ENCODE assay signal across 19 mouse cellular contexts in the genomic region with DNA sequence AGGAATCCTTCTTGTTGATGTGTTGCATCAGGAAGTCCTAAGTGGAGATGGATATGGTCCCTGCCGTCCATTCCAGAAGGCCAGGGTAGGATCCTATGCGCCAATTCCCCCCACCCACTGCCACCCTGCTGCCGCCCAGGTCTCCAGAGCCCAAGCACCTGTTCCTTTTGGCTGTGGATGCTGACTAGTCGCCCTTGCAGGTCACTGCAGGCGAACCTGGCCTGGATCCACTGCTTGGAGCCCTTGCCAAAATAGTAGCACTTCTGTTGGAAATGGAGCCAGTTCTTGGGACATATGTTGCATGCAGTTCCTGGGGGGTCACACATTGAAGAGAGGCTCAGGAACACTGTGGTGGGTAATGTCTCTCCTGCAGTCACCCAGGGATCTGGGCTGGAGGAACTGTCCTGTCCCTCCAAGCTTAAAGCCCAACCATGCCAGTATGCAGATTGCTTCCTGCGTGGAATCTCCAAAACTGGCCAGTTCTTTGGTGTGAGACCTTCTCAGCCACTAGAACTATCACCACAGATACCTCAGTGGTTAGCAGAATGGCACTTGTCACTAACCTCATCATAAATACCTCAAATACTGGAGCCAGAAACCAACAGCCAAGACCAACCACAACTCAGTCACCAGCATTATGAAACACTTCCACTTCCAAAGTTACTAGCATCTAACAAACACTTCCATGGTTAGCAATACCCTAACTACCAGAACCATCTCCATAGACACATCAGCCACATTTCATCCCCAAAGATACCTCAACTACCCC. TPM values are rescaled to one million over a fixed set of nuclear protein-coding genes. Genes with fewer than 3 reads are reported as not detected.
DNase-seq lines count a peak whose midpoint lies in the region; ATAC-seq and TF ChIP-seq lines count a peak whose summit lies in the region.
"Had no signal": no experiment of that assay in that cellular context is flagged by ENCODE, and none has a peak within 500 bp of the region (broad histone marks: within the 10 kb centered on the region; RNA-seq: fewer than 3 reads in every experiment).

No protein-coding gene starts in this region.

- no peaks in the 10 kb centered on the region for H3K27me3 ChIP-seq in kidney, adult 2 months (replicated peaks; ENCODE audit: control insufficient read depth, insufficient read depth, low read length)
- H3K27me3 ChIP-seq: forebrain, embryonic 13.5 days; heart, embryonic 15.5 days; hindbrain, embryonic 13.5 days; limb, embryonic 15.5 days; midbrain, embryonic 13.5 days had no signal

- DNase-seq in adrenal gland, postnatal 10 days = peak; percentile 57
- DNase-seq in adrenal gland, adult 2 months = no peak
- peak; percentile 17 for DNase-seq in kidney, adult 2 months
- no peak for DNase-seq in kidney, adult 18-20 months
- peak; percentile 90 for DNase-seq in cerebellum, adult 9-11 months
- no peak for DNase-seq in right cerebral cortex, adult 2 months (ENCODE audit: low spot score in 2 of 2)
- no peak for DNase-seq in frontal cortex, postnatal 36 days (ENCODE audit: low spot score in 2 of 2)
- DNase-seq: kidney, postnatal 10 days; liver, postnatal 0 days had no signal

- H3K36me3 ChIP-seq in kidney, adult 2 months (ENCODE audit: control insufficient read depth, insufficient read depth, low read length) = no peaks in the 10 kb centered on the region

- TF ChIP-seq POLR2A in kidney, adult 2 months (IDR thresholded peaks at IDR 0.05; ENCODE audit: low read depth, low read length) = no peak

- 0 out of 2 replicates have a peak, but pooled peaks cover 2% of the 10 kb centered on the region for H3K4me1 ChIP-seq in kidney, adult 2 months (ENCODE audit: control insufficient read depth, insufficient read depth, low read length)
- H3K4me1 ChIP-seq: heart, embryonic 15.5 days; limb, embryonic 15.5 days; midbrain, embryonic 13.5 days had no signal

- ATAC-seq in megakaryocyte progenitor cell, adult 5-6 weeks (replicated peaks; ENCODE audit: poor library complexity) = peak; percentile 36; the same call in 1 of the 2 replicates
- ATAC-seq: intestine, embryonic 16.5 days; liver, postnatal 0 days had no signal

- no peak overlapping the region for H3K4me3 ChIP-seq in kidney, adult 2 months (ENCODE audit: insufficient read depth, low read depth, low read length)
- H3K4me3 ChIP-seq: forebrain, embryonic 13.5 days; heart, embryonic 15.5 days; hindbrain, embryonic 13.5 days; limb, embryonic 15.5 days; midbrain, embryonic 13.5 days had no signal

- no peak for TF ChIP-seq CTCF in kidney, adult 2 months (conservative IDR thresholded peaks at IDR 0.05; ENCODE audit: insufficient read depth, insufficient read length, low read depth, low read length)

- 60% methylated on average over 6 of the region's 6 CpGs for WGBS in kidney, adult 2 months

- no peak overlapping the region for H3K27ac ChIP-seq in kidney, adult 2 months (ENCODE audit: insufficient read depth, low read depth, low read length)
- H3K27ac ChIP-seq: forebrain, embryonic 13.5 days; heart, embryonic 15.5 days; hindbrain, embryonic 13.5 days; limb, embryonic 15.5 days; midbrain, embryonic 13.5 days had no signal

RNA-seq across cellular contexts. Expression of a gene that starts 7.5 kb away (rescaled TPM):
- 10 to 100 TPM; 19.5 to 23.1 TPM for total RNA-seq in adrenal gland, postnatal 10 days (2021)
- 10 to 100 TPM; 19.3 to 19.6 TPM for total RNA-seq in adrenal gland, adult 2 months (2021)
- 29.7 and 35.8 TPM in 2 replicates for polyA plus RNA-seq in adrenal gland, adult 2 months (2012; rRNA removed)
- 30.5 and 30.8 TPM in 2 replicates for polyA plus RNA-seq in kidney, adult 2 months (2012; rRNA removed)
- total RNA-seq in megakaryocyte progenitor cell, adult 5-6 weeks (2015) = 19.6 and 22.8 TPM in 2 replicates
- total RNA-seq in megakaryocyte progenitor cell, adult 5-6 weeks (2017) = 37.7 and 38.5 TPM in 2 replicates

RNA-seq across cellular contexts. Expression of a gene that starts 10.4 kb away (rescaled TPM):
- total RNA-seq in adrenal gland, postnatal 10 days (2021) = 1 to 10 TPM; 2.5 to 3.4 TPM
- under 1 TPM in 1 of 2 experiments, not detected in 1; 0.41 TPM for total RNA-seq in adrenal gland, adult 2 months (2021)
- 0.07 and 0.26 TPM in 2 replicates for polyA plus RNA-seq in adrenal gland, adult 2 months (2012; rRNA removed)
- 0.31 and 4.5 TPM in 2 replicates for polyA plus RNA-seq in kidney, adult 2 months (2012; rRNA removed)
- total RNA-seq in megakaryocyte progenitor cell, adult 5-6 weeks (2015) = not detected in 2 replicates
- total RNA-seq in megakaryocyte progenitor cell, adult 5-6 weeks (2017) = not detected in 2 replicates
- total RNA-seq: layer of hippocampus, adult 8-10 months; left cerebral cortex, adult 8-10 months had no signal
- polyA plus RNA-seq: brain, embryonic 14.5 days; heart, embryonic 15.5 days had no signal

RNA-seq across cellular contexts. Expression of a gene that starts 11.4 kb away (rescaled TPM):
- total RNA-seq in adrenal gland, postnatal 10 days (2021) = 10 to 100 TPM; 28.3 to 29.9 TPM
- 10 to 100 TPM; 59.0 to 69.8 TPM for total RNA-seq in adrenal gland, adult 2 months (2021)
- polyA plus RNA-seq in adrenal gland, adult 2 months (2012; rRNA removed) = 18.3 and 18.8 TPM in 2 replicates
- polyA plus RNA-seq in kidney, adult 2 months (2012; rRNA removed) = 15.1 and 15.5 TPM in 2 replicates
- 22.6 and 25.4 TPM in 2 replicates for total RNA-seq in megakaryocyte progenitor cell, adult 5-6 weeks (2015)
- 10.5 and 15.2 TPM in 2 replicates for total RNA-seq in megakaryocyte progenitor cell, adult 5-6 weeks (2017)

RNA-seq across cellular contexts. Expression of a gene that starts 18.0 kb away (rescaled TPM):
- total RNA-seq in adrenal gland, postnatal 10 days (2021) = 1 to 10 TPM; 1.2 to 1.7 TPM
- total RNA-seq in adrenal gland, adult 2 months (2021) = under 1 TPM in 1 of 2 experiments, not detected in 1; 0.49 TPM
- polyA plus RNA-seq in adrenal gland, adult 2 months (2012; rRNA removed) = not detected in 2 replicates
- 0.10 and 0.53 TPM in 2 replicates for polyA plus RNA-seq in kidney, adult 2 months (2012; rRNA removed)
- 21.5 and 30.3 TPM in 2 replicates for total RNA-seq in megakaryocyte progenitor cell, adult 5-6 weeks (2015)
- total RNA-seq in megakaryocyte progenitor cell, adult 5-6 weeks (2017) = 16.0 TPM in 2 replicates
- polyA plus RNA-seq: midbrain, embryonic 13.5 days had no signal

RNA-seq across cellular contexts. Expression of a gene that starts 28.0 kb away (rescaled TPM):
- total RNA-seq in adrenal gland, postnatal 10 days (2021) = 10 to 100 TPM in 1 of 2 experiments, 1 to 10 TPM in 1; 3.7 to 33.4 TPM
- 100 to 1,000 TPM; 165 to 223 TPM for total RNA-seq in adrenal gland, adult 2 months (2021)
- 59.9 and 96.4 TPM in 2 replicates for polyA plus RNA-seq in adrenal gland, adult 2 months (2012; rRNA removed)
- 47.2 and 76.9 TPM in 2 replicates for polyA plus RNA-seq in kidney, adult 2 months (2012; rRNA removed)
- 0.56 TPM in 1 of 2 replicates, not detected in the other for total RNA-seq in megakaryocyte progenitor cell, adult 5-6 weeks (2015)
- total RNA-seq in megakaryocyte progenitor cell, adult 5-6 weeks (2017) = not detected in 2 replicates
- polyA plus RNA-seq: heart, embryonic 15.5 days; intestine, embryonic 16.5 days; limb, embryonic 15.5 days; liver, postnatal 0 days had no signal

Comparison
In these comparisons a context has a peak if more than half of its experiments do, and no peak if none do; other contexts are left out.
1. DNase-seq: peak in adrenal gland, postnatal 10 days (single experiment), kidney, adult 2 months (single experiment) and cerebellum, adult 9-11 months (single experiment); none in adrenal gland, adult 2 months (single experiment), kidney, adult 18-20 months (single experiment), right cerebral cortex, adult 2 months (0 of 2) and frontal cortex, postnatal 36 days (0 of 2).